Mouse (Mus musculus): ENCODE results near the gene Tmem88. TPM values are rescaled to one million over a fixed set of nuclear protein-coding genes. Genes with fewer than 3 reads are reported as not detected.
"Not testable (repeated sequence)": the region's sequence is repeated elsewhere in the genome, so short reads cannot be mapped to it uniquely, and the experiment has no call there.

Gene Tmem88
- total and polyA plus RNA-seq, 3 experiments, result 10.8 to 86.3 (median 16.0) TPM

GRCm38 (mm10) chr11:69404595-69405396 lies 6.8 kb upstream of the Tmem88 start:
- DNase-seq, result no peak

GRCm38 (mm10) chr11:69403691-69404594 lies 5.9 kb upstream of the Tmem88 start:
- no peak for DNase-seq

GRCm38 (mm10) chr11:69401987-69402386 lies 4.0 kb upstream of the Tmem88 start:
- DNase-seq, result no peak

- DNase-seq, result peak; percentile 90
Observed at GRCm38 (mm10) chr11:69401210-69401637, 3.2 kb upstream of the Tmem88 start.

GRCm38 (mm10) chr11:69400083-69400850 lies 2.2 kb upstream of the Tmem88 start:
- DNase-seq, result no peak

- DNase-seq, result no peak
Observed at GRCm38 (mm10) chr11:69399201-69400082, 1.4 kb upstream of the Tmem88 start.

GRCm38 (mm10) chr11:69398486-69399200 lies 609 bp upstream of the Tmem88 start:
- no peak for DNase-seq

- DNase-seq, result peak; percentile 51
Observed at GRCm38 (mm10) chr11:69397581-69398057, 415 bp downstream of the Tmem88 start.

- peak; percentile 74 for DNase-seq
Observed at GRCm38 (mm10) chr11:69396772-69397171, 1.3 kb downstream of the Tmem88 start.

GRCm38 (mm10) chr11:69395634-69396373 lies 2.2 kb downstream of the Tmem88 start:
- DNase-seq, result peak; percentile 96

- peak; percentile 93 for DNase-seq
Observed at GRCm38 (mm10) chr11:69395235-69395633, 2.8 kb downstream of the Tmem88 start, which contains the start of the genes Naa38 and Cyb5d1. Naa38 (plus strand) TSS chr11:69395487. Cyb5d1 (minus strand) TSS chr11:69395631.

- DNase-seq, result not testable (repeated sequence)
Observed at GRCm38 (mm10) chr11:69394591-69395167, 3.4 kb downstream of the Tmem88 start.

- peak; percentile 64 for DNase-seq
Observed at GRCm38 (mm10) chr11:69390400-69391034, 7.5 kb downstream of the Tmem88 start.

- DNase-seq, result peak; percentile 90
Observed at GRCm38 (mm10) chr11:69389531-69390399, 8.3 kb downstream of the Tmem88 start.

- DNase-seq, result no peak
Observed at GRCm38 (mm10) chr11:69388680-69389079, 9.4 kb downstream of the Tmem88 start.

- no peak for DNase-seq
Observed at GRCm38 (mm10) chr11:69386758-69387157, 11.3 kb downstream of the Tmem88 start.

- DNase-seq, result no peak
Observed at GRCm38 (mm10) chr11:69384979-69385378, 13.1 kb downstream of the Tmem88 start.
